Comparison of ENCODE assay signal across 8 mouse cellular contexts in the genomic region with DNA sequence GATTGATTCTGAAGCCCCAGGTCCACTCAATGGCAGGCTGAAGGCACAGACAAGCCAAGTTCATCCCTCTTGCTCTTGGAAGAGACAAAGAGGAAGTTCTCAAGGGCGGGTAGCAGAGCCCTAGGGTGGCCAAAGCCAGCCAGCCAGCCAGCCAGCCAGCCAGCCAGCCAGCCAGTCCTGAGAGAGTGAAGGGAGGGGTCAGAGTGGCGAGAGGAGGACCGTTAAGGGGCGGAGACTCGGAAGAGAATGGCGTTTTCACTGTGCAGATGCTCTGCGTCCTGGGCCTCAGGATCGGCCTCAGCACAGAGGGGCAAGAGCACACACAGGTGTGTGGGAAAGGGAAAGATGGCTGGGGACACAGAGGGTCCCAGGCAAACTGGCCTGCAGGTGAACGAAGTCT. TPM values are rescaled to one million over a fixed set of nuclear protein-coding genes. Genes with fewer than 3 reads are reported as not detected.
DNase-seq lines count a peak whose midpoint lies in the region; ATAC-seq and TF ChIP-seq lines count a peak whose summit lies in the region.

No protein-coding gene starts in this region.

- no peaks in the 10 kb centered on the region for H3K9me3 ChIP-seq in liver, embryonic 15.5 days (replicated peaks)

- H3K4me2 ChIP-seq in liver, embryonic 15.5 days = peak overlapping the region; percentile 77
- H3K4me2 ChIP-seq in myocyte (ENCODE audit: low read depth) = peak overlapping the region; percentile 87

- 2% methylated on average over 9 of the region's 9 CpGs for WGBS in liver, embryonic 15.5 days (ENCODE audit: insufficient replicate concordance)

- peaks cover under 1% of the 10 kb centered on the region; the same call in 1 of the 2 replicates for H3K36me3 ChIP-seq in liver, embryonic 15.5 days (replicated peaks)
- H3K36me3 ChIP-seq in myocyte (ENCODE audit: control insufficient read depth, insufficient read depth) = peaks cover 4% of the 10 kb centered on the region

- H3K27me3 ChIP-seq in liver, embryonic 15.5 days = no peaks in the 10 kb centered on the region
- no peaks in the 10 kb centered on the region for H3K27me3 ChIP-seq in myocyte (ENCODE audit: control insufficient read depth, insufficient read depth, insufficient read length)

- peak; percentile 67 for DNase-seq in ovary, adult 18-20 months (ENCODE audit: low spot score)
- DNase-seq in ovary, postnatal 14 days (ENCODE audit: low spot score) = no peak
- peak; percentile 60 to 64 for DNase-seq in cerebellum, postnatal 14 days
- peak; percentile 80 for DNase-seq in gastrocnemius, postnatal 14 days
- peak; percentile 76 for DNase-seq in induced T-regulatory cell, adult 2 months (ENCODE audit: low read depth)
- DNase-seq in thymus, postnatal 4 days = peak; percentile 42

- H3K79me2 ChIP-seq in myocyte (ENCODE audit: control insufficient read depth, insufficient read depth) = peaks cover 54% of the 10 kb centered on the region

- peak overlapping the region; percentile 69 for H3K4me3 ChIP-seq in liver, embryonic 15.5 days (replicated peaks)
- H3K4me3 ChIP-seq in myocyte = peak overlapping the region; percentile 71

- H3ac ChIP-seq in myocyte (ENCODE audit: control insufficient read depth, insufficient read length) = no peak overlapping the region

- peak overlapping the region; percentile 48 for H3K27ac ChIP-seq in liver, embryonic 15.5 days (replicated peaks)

- no peak overlapping the region for H3K9ac ChIP-seq in liver, embryonic 15.5 days

- TF ChIP-seq POLR2A in myocyte (IDR thresholded peaks at IDR 0.05; ENCODE audit: insufficient read length, low read depth) = peak; percentile 38

- intact Hi-C loops in gastrocnemius, postnatal 14 days (cut with DNase I; ENCODE audit: low total_unique reads) = loop anchor here (2.0 kb wide), 1 partner anchor 22 kb away; the partner anchor contains the start of gene Scn1b

- H3K4me1 ChIP-seq in liver, embryonic 15.5 days (replicated peaks) = peaks cover 61% of the 10 kb centered on the region

- ATAC-seq in liver, embryonic 15.5 days (ENCODE audit: insufficient read depth) = 0 out of 2 replicates have a peak, but pooled peaks have one; percentile 28

TF ChIP-seq in myocyte, 11 proteins besides CTCF, POLR2A, EP300 and RAD21:
- no peak for TF ChIP-seq TCF3 (IDR thresholded peaks at IDR 0.05; ENCODE audit: insufficient read length, low read depth)
- no peak for TF ChIP-seq USF1 (IDR thresholded peaks at IDR 0.05; ENCODE audit: low read depth)
- no peak for TF ChIP-seq REST (IDR thresholded peaks at IDR 0.05; ENCODE audit: insufficient read depth, insufficient read length)
- peak; percentile 31 for TF ChIP-seq POLR2AphosphoS2 (IDR thresholded peaks at IDR 0.05; ENCODE audit: insufficient read length, low read depth)

RNA-seq across cellular contexts. Expression of gene Gramd1a, which starts 6.9 kb away (rescaled TPM):
- total RNA-seq in gastrocnemius, postnatal 14 days (2021) = 10 to 100 TPM; 23.9 to 36.8 TPM
- 11.9 and 14.3 TPM in 2 replicates for polyA plus RNA-seq in liver, embryonic 15.5 days (2015; fragmentation: Nextera tagmentation; extraction: Ambion mirVana)
- polyA plus RNA-seq in myocyte (2012; fragmentation: generic; extraction: Trizol) = 25.5 TPM

RNA-seq across cellular contexts. Expression of gene Scn1b, which starts 22.0 kb away (rescaled TPM):
- 100 to 1,000 TPM; 443 to 446 TPM for total RNA-seq in gastrocnemius, postnatal 14 days (2021)
- polyA plus RNA-seq in liver, embryonic 15.5 days (2015; fragmentation: Nextera tagmentation; extraction: Ambion mirVana) = 1.0 and 1.2 TPM in 2 replicates
- polyA plus RNA-seq in myocyte (2012; fragmentation: generic; extraction: Trizol) = 4.1 TPM

RNA-seq across cellular contexts. Expression of gene Hpn, which starts 33.7 kb away (rescaled TPM):
- total RNA-seq in gastrocnemius, postnatal 14 days (2021) = 1 to 10 TPM; 7.6 to 9.6 TPM
- polyA plus RNA-seq in liver, embryonic 15.5 days (2015; fragmentation: Nextera tagmentation; extraction: Ambion mirVana) = 98.6 and 145 TPM in 2 replicates
- not detected for polyA plus RNA-seq in myocyte (2012; fragmentation: generic; extraction: Trizol)

Comparison
In these comparisons a context has a peak if more than half of its experiments do, and no peak if none do; other contexts are left out.
1. RNA of gene Hpn, which starts 33.7 kb away (polyA plus RNA-seq): 98.6 to 145 TPM in liver, embryonic 15.5 days; not detected in myocyte (single experiment); every median in the first group is over 10 times any median in the second.